Mouse (Mus musculus) liver, embryonic 12.5 days (tissue): Measurements from ENCODE around the gene Armt1. TPM values are rescaled to one million over a fixed set of nuclear protein-coding genes. Genes with fewer than 3 reads are reported as not detected.
"Not testable (repeated sequence)": the region's sequence is repeated elsewhere in the genome, so short reads cannot be mapped to it uniquely, and the experiment has no call there.

Experiments used
- ATAC-seq: fragments of 200-750 bp; cut with Nextera tagmentation; 2 replicates; pipeline ENCODE4 v1.8.0; 2017; ENCODE audit warnings: moderate number of reproducible peaks, mild to moderate bottlenecking, moderate library complexity
- H3K27ac ChIP-seq: fragments of 300-500 bp; sonication (generic); 2 replicates; pipeline ENCODE4 v1.5.1; 2016; ENCODE audit warnings: mild to moderate bottlenecking
- H3K27me3 ChIP-seq: fragments of 300-500 bp; sonication (generic); replicated peaks from 2 replicates; pipeline ENCODE4 v1.6.1; 2016; ENCODE audit warnings: mild to moderate bottlenecking, moderate library complexity
- H3K36me3 ChIP-seq: fragments of 300-500 bp; sonication (generic); 2 replicates; pipeline ENCODE4 v1.6.1; 2016; ENCODE audit warnings: mild to moderate bottlenecking, moderate library complexity
- H3K4me1 ChIP-seq: fragments of 300-500 bp; sonication (generic); 2 replicates; pipeline ENCODE4 v1.6.1; 2016
- H3K4me2 ChIP-seq: fragments of 300-500 bp; sonication (generic); 2 replicates; pipeline ENCODE4 v1.6.1; 2016; ENCODE audit warnings: mild to moderate bottlenecking, moderate library complexity
- H3K4me3 ChIP-seq: fragments of 300-500 bp; sonication (generic); 2 replicates; pipeline ENCODE4 v1.5.1; 2016; ENCODE audit warnings: mild to moderate bottlenecking, moderate library complexity
- H3K9ac ChIP-seq: fragments of 300-500 bp; sonication (generic); 2 replicates; pipeline ENCODE4 v1.6.1; 2016; ENCODE audit warnings: mild to moderate bottlenecking, moderate library complexity
- H3K9me3 ChIP-seq: fragments of 300-500 bp; sonication (generic); replicated peaks from 2 replicates; pipeline ENCODE4 v1.6.1; 2016; ENCODE audit warnings: mild to moderate bottlenecking, moderate library complexity
- WGBS: fragments of 180-500 bp; shearing (Covaris S2); methylation state at CpG from one replicate; pipeline ENCODE4 v1.1.7; 2016; ENCODE audit not compliant: insufficient replicate concordance; 5-methylcytosine and 5-hydroxymethylcytosine counted together
- polyA plus RNA-seq: library from polyadenylated mRNA; unstranded; fragments of >200 nt; fragmentation: Nextera tagmentation; extraction: Ambion mirVana; gene quantifications from 2 replicates; pipeline ENCODE4 v1.2.1, GENCODE M21; 2016

The Armt1 gene
- polyA plus RNA-seq, 1 experiment from 2014 or later = 23.6 TPM

DNA sequence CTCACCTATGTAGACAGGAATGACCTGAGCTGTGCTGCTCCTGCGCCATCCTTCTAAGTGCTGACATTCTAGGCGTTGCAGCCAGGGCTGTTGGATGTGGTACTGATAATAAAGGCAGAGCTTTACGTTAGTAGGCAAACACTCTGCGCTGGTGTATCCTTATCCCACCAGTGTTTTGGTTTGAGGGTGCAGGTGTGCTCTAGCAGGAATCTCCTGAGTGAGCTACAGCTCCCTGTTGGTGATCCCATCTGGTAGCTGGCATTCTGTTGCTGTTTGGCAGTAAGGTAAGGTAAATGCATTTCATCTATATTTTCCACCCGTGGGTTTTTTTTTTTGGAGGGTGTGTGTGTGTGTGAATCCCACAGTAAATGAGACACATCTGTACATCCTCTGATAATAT, 34.2 kb upstream of the Armt1 start:
- ATAC-seq = no peak
- H3K27ac ChIP-seq = no peak overlapping the region
- H3K9ac ChIP-seq = no peak overlapping the region
- H3K4me2 ChIP-seq = no peak overlapping the region
- no peaks in the 10 kb centered on the region for H3K27me3 ChIP-seq
- H3K36me3 ChIP-seq = peaks cover 70% of the 10 kb centered on the region
- 71% methylated on average over 5 of the region's 5 CpGs for WGBS
- H3K4me1 ChIP-seq = peaks cover 12% of the 10 kb centered on the region; the same call in 1 of the 2 replicates
- no peak overlapping the region for H3K4me3 ChIP-seq
- no peaks in the 10 kb centered on the region for H3K9me3 ChIP-seq

- ATAC-seq = peak; percentile 16; the same call in 1 of the 2 replicates
- H3K27ac ChIP-seq = no peak overlapping the region
- 59% methylated on average over 5 of the region's 5 CpGs for WGBS
These were observed 27.3 kb upstream of the Armt1 start for GRCm38 (mm10) chr10:4404895-4405491.

GRCm38 (mm10) chr10:4405511-4405910, 26.8 kb upstream of the Armt1 start:
- H3K9me3 ChIP-seq = no peaks in the 10 kb centered on the region
- no peak overlapping the region for H3K27ac ChIP-seq
- H3K27me3 ChIP-seq = no peaks in the 10 kb centered on the region
- H3K4me2 ChIP-seq = no peak overlapping the region
- ATAC-seq = peak; percentile 88
- 20% methylated on average over 5 of the region's 5 CpGs for WGBS
- H3K36me3 ChIP-seq = peaks cover 71% of the 10 kb centered on the region
- H3K4me3 ChIP-seq = no peak overlapping the region
- no peak overlapping the region for H3K9ac ChIP-seq
- H3K4me1 ChIP-seq = peaks cover 11% of the 10 kb centered on the region

More at GRCm38 (mm10) chr10:4404895-4405491, 27.3 kb upstream of the Armt1 start:
- H3K4me2 ChIP-seq = no peak overlapping the region
- no peak overlapping the region for H3K4me3 ChIP-seq
- peaks cover 71% of the 10 kb centered on the region for H3K36me3 ChIP-seq
- H3K27me3 ChIP-seq = no peaks in the 10 kb centered on the region
- no peaks in the 10 kb centered on the region for H3K9me3 ChIP-seq
- H3K9ac ChIP-seq = no peak overlapping the region
- H3K4me1 ChIP-seq = peaks cover 11% of the 10 kb centered on the region

DNA sequence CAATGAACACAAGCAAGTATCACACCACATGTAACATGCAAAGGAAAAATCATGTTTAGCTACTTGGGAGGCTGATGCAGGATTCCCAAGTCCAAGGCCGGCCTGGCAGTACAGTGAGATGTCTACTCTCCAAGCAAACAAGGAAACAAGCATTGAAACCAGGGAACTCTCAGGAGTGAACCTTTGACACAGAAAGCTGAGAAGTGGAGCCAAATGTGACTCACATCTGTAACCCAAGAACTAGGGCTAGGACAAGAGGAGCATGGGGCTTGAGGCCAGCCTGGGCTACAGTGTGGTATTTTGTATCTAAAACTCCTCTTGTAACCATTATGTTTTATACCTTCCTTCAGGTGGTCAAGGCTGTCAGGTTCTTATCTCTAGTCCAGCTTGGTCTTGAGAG, 25.1 kb upstream of the Armt1 start:
- Histone ChIP-seq H3K9ac (no peak overlapping the region), H3K9me3 (no peaks in the 10 kb centered on the region), H3K4me2 (no peak overlapping the region), H3K4me1 (peaks cover 11% of the 10 kb centered on the region), H3K4me3 (no peak overlapping the region), H3K36me3 (peaks cover 76% of the 10 kb centered on the region), H3K27me3 (no peaks in the 10 kb centered on the region), H3K27ac (no peak overlapping the region)
- 76% methylated on average over 1 of the region's 1 CpGs for WGBS
- ATAC-seq = no peak

GRCm38 (mm10) chr10:4425245-4425644, 7.0 kb upstream of the Armt1 start:
- no peak overlapping the region for H3K27ac ChIP-seq
- H3K4me3 ChIP-seq = no peak overlapping the region
- H3K9ac ChIP-seq = no peak overlapping the region
- H3K4me1 ChIP-seq = peaks cover 19% of the 10 kb centered on the region
- H3K4me2 ChIP-seq = no peak overlapping the region
- ATAC-seq = no peak
- no peaks in the 10 kb centered on the region for H3K9me3 ChIP-seq
- WGBS = 72% methylated on average over 8 of the region's 8 CpGs
- H3K27me3 ChIP-seq = no peaks in the 10 kb centered on the region
- peaks cover 88% of the 10 kb centered on the region for H3K36me3 ChIP-seq

DNA sequence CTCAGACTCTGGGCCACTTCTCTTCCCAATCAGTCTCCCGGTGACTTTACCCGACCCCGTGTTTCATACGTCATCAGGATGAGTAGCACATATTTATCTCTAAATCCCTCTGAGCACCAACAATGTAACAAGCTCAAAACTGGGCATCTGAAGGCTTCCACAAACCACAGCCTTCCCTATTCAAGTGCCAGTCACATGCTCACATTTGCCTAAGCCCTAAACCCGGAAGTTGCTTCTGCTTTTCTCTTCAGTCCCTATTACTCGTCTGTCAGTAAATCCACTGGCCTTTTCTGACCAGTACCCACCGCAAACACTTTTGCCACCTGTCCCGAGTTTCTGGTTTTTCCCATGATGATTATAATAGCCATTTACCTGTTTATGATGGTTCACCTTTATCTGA, 1.9 kb upstream of the Armt1 start:
- peak overlapping the region; percentile 89 for H3K4me2 ChIP-seq
- WGBS = 61% methylated on average over 8 of the region's 8 CpGs
- ATAC-seq = no peak
- H3K27me3 ChIP-seq = no peaks in the 10 kb centered on the region
- no peaks in the 10 kb centered on the region for H3K9me3 ChIP-seq
- peak overlapping the region; percentile 75; the same call in 1 of the 2 replicates for H3K27ac ChIP-seq
- H3K4me1 ChIP-seq = peaks cover 52% of the 10 kb centered on the region
- H3K4me3 ChIP-seq = peak overlapping the region; percentile 81; the same call in 1 of the 2 replicates
- peaks cover 44% of the 10 kb centered on the region for H3K36me3 ChIP-seq
- H3K9ac ChIP-seq = peak overlapping the region; percentile 80

DNA sequence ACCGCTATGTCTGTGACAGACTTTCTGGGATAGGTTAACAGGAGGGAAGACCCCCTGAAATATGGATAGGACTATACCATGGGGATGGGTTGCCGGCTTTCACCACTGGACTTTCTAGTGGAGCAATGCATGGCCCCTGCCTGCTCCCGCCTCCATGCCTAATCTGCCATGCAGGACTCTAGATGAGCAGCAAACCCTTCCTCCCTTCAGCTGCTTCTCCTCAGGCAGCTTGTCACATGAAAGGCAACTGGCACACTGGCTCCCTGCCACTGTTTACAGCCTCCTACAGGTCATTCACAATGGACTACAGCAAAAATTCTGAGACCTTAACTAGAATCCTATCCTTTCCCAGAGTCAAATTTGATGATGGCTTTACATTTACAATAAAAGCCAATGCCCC, 1.4 kb upstream of the Armt1 start:
- peaks cover 44% of the 10 kb centered on the region for H3K36me3 ChIP-seq
- H3K9ac ChIP-seq = peak overlapping the region; percentile 80
- no peaks in the 10 kb centered on the region for H3K9me3 ChIP-seq
- peaks cover 53% of the 10 kb centered on the region for H3K4me1 ChIP-seq
- H3K4me3 ChIP-seq = peak overlapping the region; percentile 81
- no peaks in the 10 kb centered on the region for H3K27me3 ChIP-seq
- H3K4me2 ChIP-seq = peak overlapping the region; percentile 89
- 64% methylated on average over 3 of the region's 3 CpGs for WGBS
- no peak for ATAC-seq
- peak overlapping the region; percentile 75 for H3K27ac ChIP-seq

- peak overlapping the region; percentile 81 for H3K4me3 ChIP-seq
- 13% methylated on average over 5 of the region's 5 CpGs for WGBS
- H3K4me2 ChIP-seq = peak overlapping the region; percentile 89
- peak overlapping the region; percentile 75 for H3K27ac ChIP-seq
- no peaks in the 10 kb centered on the region for H3K27me3 ChIP-seq
- H3K4me1 ChIP-seq = peaks cover 56% of the 10 kb centered on the region
- peak overlapping the region; percentile 80 for H3K9ac ChIP-seq
- no peak for ATAC-seq
- peaks cover 43% of the 10 kb centered on the region for H3K36me3 ChIP-seq
- no peaks in the 10 kb centered on the region for H3K9me3 ChIP-seq
These were observed 533 bp upstream of the Armt1 start for GRCm38 (mm10) chr10:4431746-4432122.

DNA sequence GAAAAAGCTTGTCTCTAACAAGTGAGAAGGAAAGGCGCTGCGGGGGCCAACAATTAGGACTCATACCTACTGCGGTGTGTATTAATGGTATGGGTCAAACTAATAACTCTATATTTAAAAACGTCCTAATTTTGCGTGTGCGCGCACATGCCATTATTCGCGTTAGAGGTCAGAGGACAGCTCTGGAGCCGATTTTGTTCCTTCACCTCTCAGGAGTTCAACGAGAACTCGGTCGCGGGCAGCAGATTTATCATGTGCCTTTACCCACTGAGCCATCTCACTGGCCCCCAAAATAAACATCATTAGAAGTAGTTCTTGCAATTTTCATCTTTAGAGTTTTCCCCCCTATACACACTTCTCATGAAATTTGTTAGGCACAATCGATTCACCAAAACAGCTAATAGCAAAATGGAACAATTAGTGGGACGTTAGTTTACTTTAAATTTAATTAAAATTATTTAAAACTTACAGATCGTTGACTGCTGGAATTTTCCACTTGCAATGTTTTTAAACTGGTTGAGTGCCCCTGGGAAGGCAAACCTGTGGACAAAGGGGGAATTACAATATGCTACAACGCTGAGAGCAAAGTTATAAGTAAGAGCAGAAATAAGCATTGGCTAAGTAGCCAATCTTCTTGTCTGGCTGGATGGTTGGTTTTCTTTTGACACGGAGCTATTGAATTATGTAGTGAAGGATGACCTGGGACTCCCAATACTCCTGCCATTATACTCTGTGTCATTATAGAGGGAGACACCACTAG, 909 bp downstream of the Armt1 start:
- Histone ChIP-seq H3K4me3 (peak overlapping the region; percentile 81), H3K27ac (peak overlapping the region; percentile 91), H3K9me3 (no peaks in the 10 kb centered on the region), H3K4me1 (peaks cover 56% of the 10 kb centered on the region), H3K36me3 (peaks cover 47% of the 10 kb centered on the region), H3K9ac (peak overlapping the region; percentile 89), H3K4me2 (peak overlapping the region; percentile 76), H3K27me3 (no peaks in the 10 kb centered on the region)
- WGBS = 6% methylated on average over 19 of the region's 19 CpGs
- no peak for ATAC-seq

DNA sequence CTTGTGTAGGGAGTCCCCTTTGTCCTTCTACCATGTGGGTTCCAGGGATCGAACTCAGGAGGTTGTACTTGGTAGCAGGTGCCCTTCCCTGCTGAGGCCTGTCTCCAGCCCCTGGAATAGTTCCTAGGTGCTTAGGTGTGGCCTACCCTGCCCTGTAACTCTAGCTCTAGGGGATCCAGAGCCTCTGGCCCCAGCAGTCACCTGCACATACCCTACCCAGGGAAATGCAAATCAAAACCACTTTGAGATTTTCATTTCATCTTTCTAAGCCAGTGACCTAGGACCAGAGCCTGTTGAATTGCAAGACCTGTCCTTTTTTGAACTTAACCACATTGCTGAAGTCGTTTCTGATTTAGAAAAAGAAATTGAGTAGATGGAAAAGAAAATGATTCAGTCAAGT, 1.6 kb downstream of the Armt1 start:
- H3K4me1 ChIP-seq = peaks cover 53% of the 10 kb centered on the region
- H3K4me3 ChIP-seq = peak overlapping the region; percentile 81
- 56% methylated on average over 2 of the region's 2 CpGs for WGBS
- peak overlapping the region; percentile 76 for H3K4me2 ChIP-seq
- H3K27ac ChIP-seq = 0 out of 2 replicates have a peak overlapping the region, but pooled peaks have one; percentile 10
- H3K9ac ChIP-seq = peak overlapping the region; percentile 89
- H3K9me3 ChIP-seq, H3K27me3 ChIP-seq, ATAC-seq: not testable (repeated sequence)
- H3K36me3 ChIP-seq = peaks cover 48% of the 10 kb centered on the region

GRCm38 (mm10) chr10:4435416-4435815, 3.1 kb downstream of the Armt1 start:
- Histone ChIP-seq H3K36me3 (peaks cover 57% of the 10 kb centered on the region), H3K27me3 (no peaks in the 10 kb centered on the region), H3K4me3 (no peak overlapping the region), H3K4me1 (peaks cover 37% of the 10 kb centered on the region), H3K9ac (no peak overlapping the region), H3K4me2 (no peak overlapping the region), H3K27ac (no peak overlapping the region), H3K9me3 (no peaks in the 10 kb centered on the region)
- 73% methylated on average over 3 of the region's 3 CpGs for WGBS
- no peak for ATAC-seq

GRCm38 (mm10) chr10:4456409-4456808, 24.1 kb downstream of the Armt1 start:
- H3K36me3 ChIP-seq = peaks cover 45% of the 10 kb centered on the region
- peak; percentile 46 for ATAC-seq

More at GRCm38 (mm10) chr10:4456409-4456808, 24.1 kb downstream of the Armt1 start:
- Histone ChIP-seq H3K9me3 (no peaks in the 10 kb centered on the region), H3K27me3 (no peaks in the 10 kb centered on the region), H3K4me1 (no peaks in the 10 kb centered on the region), H3K4me3 (no peak overlapping the region), H3K4me2 (no peak overlapping the region), H3K27ac (no peak overlapping the region), H3K9ac (no peak overlapping the region)
- 21% methylated on average over 4 of the region's 4 CpGs for WGBS
